Mouse (Mus musculus): ENCODE data around the gene BC117090. TPM values are rescaled to one million over a fixed set of nuclear protein-coding genes. Genes with fewer than 3 reads are reported as not detected.
"Not testable (repeated sequence)": the region's sequence is repeated elsewhere in the genome, so short reads cannot be mapped to it uniquely, and the experiment has no call there.

BC117090 gene
- polyA plus RNA-seq (2012; fragmentation: generic; extraction: Trizol), result not detected
- long read RNA-seq, experiment 1, result 0 reads
- long read RNA-seq, experiment 2, result 0 reads

- Histone ChIP-seq H3ac (ENCODE audit: control insufficient read depth, insufficient read length, low read depth) (no peak within 1 kb of the TSS), H3K79me2 (ENCODE audit: control insufficient read depth, insufficient read depth) (no peaks in the 10 kb centered on the region), H3K36me3 (ENCODE audit: control insufficient read depth, insufficient read depth) (no peaks in the 10 kb centered on the region), H3K4me3 (ENCODE audit: insufficient read depth, poor library complexity, severe bottlenecking) (no peak within 1 kb of the TSS), H3K79me3 (ENCODE audit: low read depth) (no peaks in the 10 kb centered on the region), H3K27me3 (ENCODE audit: control insufficient read depth, insufficient read depth, insufficient read length) (no peaks in the 10 kb centered on the region)
- TF ChIP-seq CTCF (IDR thresholded peaks at IDR 0.05; ENCODE audit: control insufficient read depth, insufficient read depth, insufficient read length) (no peak), FOSL1 (IDR thresholded peaks at IDR 0.05; ENCODE audit: insufficient read depth, low read length, poor library complexity, severe bottlenecking) (no peak), CEBPB (IDR thresholded peaks at IDR 0.05; ENCODE audit: low read depth) (no peak), MYOD1 (IDR thresholded peaks at IDR 0.05; ENCODE audit: control insufficient read depth, insufficient read length, low read depth) (no peak), MYOG (IDR thresholded peaks at IDR 0.05; ENCODE audit: control insufficient read depth, extremely low read depth, insufficient read length) (no peak), USF1 (IDR thresholded peaks at IDR 0.05; ENCODE audit: low read depth) (no peak), MAX (IDR thresholded peaks at IDR 0.05) (no peak)
These were observed at the start of gene BC117090 for GRCm38 (mm10) chr16:36334232-36334631. TSS of gene BC117090 (minus strand) at chr16:36334332.

- not testable (repeated sequence) for H3K27me3 ChIP-seq (ENCODE audit: control insufficient read depth, insufficient read depth, insufficient read length); H3K79me2 ChIP-seq (ENCODE audit: control insufficient read depth, insufficient read depth); H3K4me3 ChIP-seq (ENCODE audit: insufficient read depth, poor library complexity, severe bottlenecking); H3K79me3 ChIP-seq (ENCODE audit: low read depth); H3ac ChIP-seq (ENCODE audit: control insufficient read depth, insufficient read length, low read depth); H3K36me3 ChIP-seq (ENCODE audit: control insufficient read depth, insufficient read depth)
These were observed 33.5 kb upstream of the BC117090 start, which contains the start of gene BC100530 for GRCm38 (mm10) chr16:36367648-36368047. TSS of gene BC100530 (minus strand) at chr16:36367748.

DNA sequence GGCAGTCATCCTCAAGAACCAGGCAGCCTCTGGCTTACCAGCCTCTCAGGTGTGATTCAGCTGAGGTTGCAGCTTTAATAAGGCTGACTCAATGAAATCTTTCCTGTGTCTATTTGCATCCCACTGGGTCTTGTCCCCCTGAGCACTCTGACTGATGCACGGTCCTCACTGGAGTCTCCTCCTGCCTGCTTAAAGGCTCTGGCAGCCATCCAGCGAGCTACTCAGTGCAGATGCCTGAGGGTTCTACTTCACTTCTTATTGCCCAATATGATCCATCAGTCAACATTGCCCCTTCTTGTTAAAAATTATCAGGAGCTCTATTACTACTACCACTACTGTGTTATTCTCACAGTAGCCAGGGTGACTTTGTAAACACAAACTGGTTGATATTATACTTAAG is 3.0 kb upstream of the BC117090 start:
- no peak overlapping the region for H3K4me3 ChIP-seq (ENCODE audit: insufficient read depth, poor library complexity, severe bottlenecking)
- no peaks in the 10 kb centered on the region for H3K79me3 ChIP-seq (ENCODE audit: low read depth)
- H3K79me2 ChIP-seq (ENCODE audit: control insufficient read depth, insufficient read depth), result no peaks in the 10 kb centered on the region
- no peaks in the 10 kb centered on the region for H3K36me3 ChIP-seq (ENCODE audit: control insufficient read depth, insufficient read depth)
- no peaks in the 10 kb centered on the region for H3K27me3 ChIP-seq (ENCODE audit: control insufficient read depth, insufficient read depth, insufficient read length)
- TF ChIP-seq USF1 (IDR thresholded peaks at IDR 0.05; ENCODE audit: low read depth) (no peak), CEBPB (IDR thresholded peaks at IDR 0.05; ENCODE audit: low read depth) (no peak), MYOG (IDR thresholded peaks at IDR 0.05; ENCODE audit: control insufficient read depth, extremely low read depth, insufficient read length) (no peak), FOSL1 (IDR thresholded peaks at IDR 0.05; ENCODE audit: insufficient read depth, low read length, poor library complexity, severe bottlenecking) (no peak), MYOD1 (IDR thresholded peaks at IDR 0.05; ENCODE audit: control insufficient read depth, insufficient read length, low read depth) (no peak), CTCF (IDR thresholded peaks at IDR 0.05; ENCODE audit: control insufficient read depth, insufficient read depth, insufficient read length) (no peak), MAX (IDR thresholded peaks at IDR 0.05) (no peak)
- no peak overlapping the region for H3ac ChIP-seq (ENCODE audit: control insufficient read depth, insufficient read length, low read depth)

DNA sequence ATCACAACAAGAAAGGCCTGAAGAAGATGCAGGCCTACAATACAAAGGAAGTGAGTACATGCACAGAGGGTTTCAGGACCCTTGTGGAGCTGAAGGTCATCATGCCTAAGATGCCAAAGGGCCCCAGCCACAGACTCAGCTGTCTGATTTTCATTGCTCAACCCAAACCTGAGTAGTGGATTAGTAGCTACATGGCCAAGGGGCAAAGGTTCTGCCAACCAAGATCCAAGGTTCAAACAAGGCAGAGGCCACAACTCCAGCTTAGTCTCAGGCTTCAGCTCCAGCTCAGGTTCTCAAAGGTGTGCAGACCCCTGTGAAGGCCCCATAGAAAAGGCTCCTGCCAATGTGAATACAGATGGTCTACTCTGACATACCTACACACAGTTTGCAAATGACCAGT is 14.8 kb downstream of the BC117090 start:
- Histone ChIP-seq H3K79me3 (ENCODE audit: low read depth) (no peaks in the 10 kb centered on the region), H3ac (ENCODE audit: control insufficient read depth, insufficient read length, low read depth) (no peak overlapping the region), H3K27me3 (ENCODE audit: control insufficient read depth, insufficient read depth, insufficient read length) (no peaks in the 10 kb centered on the region), H3K36me3 (ENCODE audit: control insufficient read depth, insufficient read depth) (no peaks in the 10 kb centered on the region), H3K4me3 (ENCODE audit: insufficient read depth, poor library complexity, severe bottlenecking) (no peak overlapping the region), H3K79me2 (ENCODE audit: control insufficient read depth, insufficient read depth) (no peaks in the 10 kb centered on the region)
- no peak for TF ChIP-seq MYOG (IDR thresholded peaks at IDR 0.05; ENCODE audit: control insufficient read depth, extremely low read depth, insufficient read length)
- TF ChIP-seq CEBPB (IDR thresholded peaks at IDR 0.05; ENCODE audit: low read depth), result no peak
- no peak for TF ChIP-seq CTCF (IDR thresholded peaks at IDR 0.05; ENCODE audit: control insufficient read depth, insufficient read depth, insufficient read length)
- TF ChIP-seq MYOD1 (IDR thresholded peaks at IDR 0.05; ENCODE audit: control insufficient read depth, insufficient read length, low read depth), result no peak

DNA sequence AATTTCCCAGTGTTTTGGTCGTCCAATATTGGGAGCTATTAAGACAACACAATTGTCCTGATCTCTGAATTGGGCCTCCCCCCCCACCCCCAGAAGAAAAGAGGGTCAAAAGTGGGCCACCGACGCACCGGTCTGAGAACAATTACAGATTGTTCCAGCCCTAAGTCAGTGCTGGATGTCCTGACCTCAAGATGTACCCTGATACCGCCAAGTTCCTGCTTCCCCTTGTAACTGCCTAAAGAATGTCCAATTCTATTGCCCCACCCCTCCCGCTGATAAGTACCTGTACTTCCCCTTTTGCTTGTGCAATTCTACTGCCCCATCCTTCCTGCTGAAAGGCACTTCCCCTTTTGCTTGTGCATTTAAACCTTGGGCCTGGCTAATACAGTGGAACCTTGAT is 18.0 kb downstream of the BC117090 start:
- H3K79me2 ChIP-seq (ENCODE audit: control insufficient read depth, insufficient read depth), result not testable (repeated sequence)

DNA sequence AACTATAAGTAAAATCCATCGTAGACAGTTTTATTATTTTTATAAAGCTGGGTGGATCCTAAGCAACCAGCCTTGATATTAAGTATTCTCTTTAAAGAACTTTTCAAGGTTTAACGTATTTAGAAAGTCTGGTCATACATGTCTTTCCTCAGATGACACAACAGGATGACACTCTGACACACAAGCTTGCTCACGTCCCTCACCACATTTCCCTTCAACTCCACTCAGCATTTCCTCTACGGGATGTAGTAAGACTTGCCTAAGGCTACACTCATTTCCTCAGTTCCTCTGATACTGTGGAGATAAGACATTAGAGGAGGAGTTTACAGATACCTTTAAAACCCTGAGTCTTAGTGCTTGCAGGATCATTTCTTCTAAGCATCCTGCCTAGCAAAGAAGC is 26.5 kb downstream of the BC117090 start:
- Histone ChIP-seq H3ac (ENCODE audit: control insufficient read depth, insufficient read length, low read depth) (no peak overlapping the region), H3K79me3 (ENCODE audit: low read depth) (no peaks in the 10 kb centered on the region), H3K36me3 (ENCODE audit: control insufficient read depth, insufficient read depth) (no peaks in the 10 kb centered on the region), H3K79me2 (ENCODE audit: control insufficient read depth, insufficient read depth) (no peaks in the 10 kb centered on the region), H3K4me3 (ENCODE audit: insufficient read depth, poor library complexity, severe bottlenecking) (no peak overlapping the region), H3K27me3 (ENCODE audit: control insufficient read depth, insufficient read depth, insufficient read length) (no peaks in the 10 kb centered on the region)
- TF ChIP-seq CEBPB (IDR thresholded peaks at IDR 0.05; ENCODE audit: low read depth) (no peak), MYOD1 (IDR thresholded peaks at IDR 0.05; ENCODE audit: control insufficient read depth, insufficient read length, low read depth) (no peak), MAX (IDR thresholded peaks at IDR 0.05) (no peak), FOSL1 (IDR thresholded peaks at IDR 0.05; ENCODE audit: insufficient read depth, low read length, poor library complexity, severe bottlenecking) (no peak), USF1 (IDR thresholded peaks at IDR 0.05; ENCODE audit: low read depth) (no peak), MYOG (IDR thresholded peaks at IDR 0.05; ENCODE audit: control insufficient read depth, extremely low read depth, insufficient read length) (no peak), CTCF (IDR thresholded peaks at IDR 0.05; ENCODE audit: control insufficient read depth, insufficient read depth, insufficient read length) (no peak)

More for the DNA sequence above, 18.0 kb downstream of the BC117090 start:
- H3K36me3 ChIP-seq (ENCODE audit: control insufficient read depth, insufficient read depth); H3K79me3 ChIP-seq (ENCODE audit: low read depth); H3K27me3 ChIP-seq (ENCODE audit: control insufficient read depth, insufficient read depth, insufficient read length); H3K4me3 ChIP-seq (ENCODE audit: insufficient read depth, poor library complexity, severe bottlenecking); H3ac ChIP-seq (ENCODE audit: control insufficient read depth, insufficient read length, low read depth): not testable (repeated sequence)

All from C2C12 (cell line).